Mouse (Mus musculus): ENCODE measurements around the gene Nfkbiz.

- TF ChIP-seq CTCF (IDR thresholded peaks at IDR 0.05; ENCODE audit: borderline replicate concordance, insufficient read depth, low read depth, low read length) = no peak
- no peak for TF ChIP-seq POLR2A (IDR thresholded peaks at IDR 0.05; ENCODE audit: borderline replicate concordance, insufficient read depth, low read length)
Measured at GRCm38 (mm10) chr16:55780958-55781558, 57.6 kb downstream of the Nfkbiz start.

Data from cerebellum, adult 2 months (tissue).